Mouse (Mus musculus) lung, adult 2 months (tissue): Measurements from ENCODE around the gene Prkca.

Source experiments
- CTCF ChIP-seq: fragments of 200-500 bp; IDR thresholded peaks from 2 replicates; pipeline ENCODE4 v1.5.1; 2011; ENCODE audit warnings: mild to moderate bottlenecking, low read length, control low read depth; ENCODE audit not compliant: insufficient read depth
- POLR2A ChIP-seq: fragments of 200-500 bp; IDR thresholded peaks from 2 replicates; pipeline ENCODE4 v1.6.1; 2011; ENCODE audit warnings: low read depth, mild to moderate bottlenecking, control low read depth, low read length, borderline replicate concordance; ENCODE audit errors: extremely low read depth

- TF ChIP-seq CTCF (no peak), POLR2A (no peak)
These were observed 279.3 kb downstream of the Prkca start for GRCm38 (mm10) chr11:108064401-108064800.
